Mouse (Mus musculus): Measurements from ENCODE around the gene Syngr2. TPM values are rescaled to one million over a fixed set of nuclear protein-coding genes. Genes with fewer than 3 reads are reported as not detected.

The Syngr2 gene
- total RNA-seq, 2 experiments from 2014 or later: 11.3 to 12.3 TPM

DNA sequence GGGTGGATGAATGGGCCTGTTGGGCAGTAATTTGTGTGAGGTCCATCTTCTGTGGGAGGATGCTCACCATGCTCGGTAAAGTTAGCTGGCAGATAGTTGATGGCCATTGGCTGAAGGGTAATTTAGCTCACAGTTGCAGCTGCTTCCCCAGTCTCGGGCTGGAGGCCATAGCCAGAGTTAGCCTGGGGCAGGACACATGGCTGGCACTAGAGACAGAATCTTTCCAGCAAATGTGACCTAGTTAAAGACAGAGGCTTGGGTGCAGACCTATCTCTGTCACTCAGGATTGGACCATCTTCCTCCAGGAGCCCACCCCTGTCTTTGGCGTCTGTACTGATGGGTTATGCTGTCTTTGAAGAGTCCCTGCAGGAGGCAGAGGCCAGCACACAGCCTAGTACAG lies 48.9 kb downstream of the Syngr2 start:
- DNase-seq (ENCODE audit: low spot score in 2 of 2): no peak

DNA sequence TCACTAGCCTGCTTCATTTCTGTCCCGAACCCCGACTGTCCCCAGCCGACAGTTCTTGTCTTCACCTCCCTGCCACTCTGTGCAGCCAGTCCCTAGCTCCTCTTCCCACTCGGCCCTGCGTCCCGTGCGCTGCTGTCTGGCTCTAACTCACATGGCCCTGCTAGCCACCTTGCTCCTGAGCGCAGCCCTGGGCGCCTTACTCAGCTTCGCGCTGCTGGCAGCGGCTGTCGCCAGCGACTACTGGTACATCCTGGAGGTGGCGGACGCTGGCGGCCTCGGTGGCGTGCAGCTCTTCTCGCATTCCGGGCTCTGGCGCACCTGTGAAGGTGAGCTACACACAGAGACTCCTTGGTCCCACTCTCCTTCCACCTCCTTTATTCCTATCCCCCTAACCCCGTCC lies 51.1 kb downstream of the Syngr2 start, which contains the start of gene Tmem235:
TSS of gene Tmem235 (plus strand) at position 152 of the 400 bp plus-strand sequence.
- DNase-seq (ENCODE audit: low spot score in 2 of 2): no peak

DNA sequence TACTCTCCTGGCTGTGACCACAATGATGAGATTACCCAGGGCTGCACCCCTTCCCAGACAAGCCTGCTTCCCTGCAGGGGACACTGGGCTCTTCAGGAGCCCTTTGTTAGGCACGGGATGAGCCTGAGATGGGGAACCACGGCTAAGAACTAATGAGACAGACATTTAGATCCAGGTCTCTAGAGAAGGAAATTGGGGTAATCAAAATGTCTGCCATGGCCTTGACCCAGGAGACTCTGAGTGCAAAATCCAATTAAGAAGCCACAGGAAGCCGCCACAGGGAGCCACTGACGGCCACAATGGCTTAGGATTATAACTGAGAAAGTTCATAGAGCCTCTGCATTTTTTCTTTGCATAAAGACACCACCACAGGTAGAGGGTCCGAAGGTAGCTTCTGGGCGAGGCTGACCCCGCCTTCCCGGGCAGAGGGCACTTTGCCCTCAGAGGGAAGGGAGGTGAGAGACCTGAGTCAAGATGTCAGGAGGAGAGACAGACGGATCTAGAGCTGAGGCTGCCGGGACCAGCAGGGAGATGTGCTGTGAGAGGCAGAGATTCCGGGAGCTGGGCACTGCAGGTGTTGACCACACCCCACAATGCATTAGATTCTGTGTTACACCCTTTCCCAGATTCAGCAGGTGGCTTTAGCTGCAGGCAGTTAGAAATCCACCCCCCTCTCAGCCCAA lies 53.8 kb downstream of the Syngr2 start:
- DNase-seq (ENCODE audit: low spot score in 2 of 2): no peak

Other genes starting within 250 kb of the Syngr2 start
- 10 to 100 TPM; 70.1 to 70.4 TPM for gene Tnrc6c, start 155.4 kb upstream of the Syngr2 start, total RNA-seq (2021)
- 1 to 10 TPM in 1 of 2 experiments, under 1 TPM in 1; 0.60 to 1.5 TPM for gene Tmc8, start 27.6 kb upstream of the Syngr2 start, total RNA-seq (2021)
- 1 to 10 TPM; 5.5 to 5.9 TPM for gene Tmc6, start 27.5 kb upstream of the Syngr2 start, total RNA-seq (2021)
- not detected for gene 6030468B19Rik, start 12.0 kb upstream of the Syngr2 start, total RNA-seq (2021)
- gene Gm20708, start within 50 bp of the Syngr2 start, total RNA-seq (2021): 1 to 10 TPM; 3.4 to 3.5 TPM
- 1 to 10 TPM; 5.6 to 7.3 TPM for gene Afmid, start 16.3 kb downstream of the Syngr2 start, total RNA-seq (2021)
- gene Tk1, start 16.4 kb downstream of the Syngr2 start, total RNA-seq (2021): 1 to 10 TPM; 5.4 TPM
- 1 to 10 TPM; 5.0 to 5.2 TPM for gene Birc5, start 39.6 kb downstream of the Syngr2 start, total RNA-seq (2021)
- under 1 TPM in 1 of 2 experiments, not detected in 1; 0.25 TPM for gene Tmem235, start 51.1 kb downstream of the Syngr2 start, total RNA-seq (2021)
- 1 to 10 TPM; 2.1 to 2.3 TPM for gene Tha1, start 63.8 kb downstream of the Syngr2 start, total RNA-seq (2021)
- gene Socs3, start 160.4 kb downstream of the Syngr2 start, total RNA-seq (2021): 1 to 10 TPM; 2.3 to 2.8 TPM
- gene Pgs1, start 176.6 kb downstream of the Syngr2 start, total RNA-seq (2021): 10 to 100 TPM; 59.2 to 59.6 TPM

Data from layer of hippocampus, postnatal 10 days (tissue).